Mouse (Mus musculus) cerebellum, postnatal 14 days (tissue): ENCODE results near the gene Wasf1.
A peak's percentile ranks its signal among the peaks of the same experiment; 100 is the strongest.

ENCODE experiments used
- DNase-seq, 2 experiments: peaks; one replicate each; pipeline ENCODE4 v3.0.0; 2021; ENCODE audit warnings: mixed read lengths in 2 of 2

The Wasf1 gene

GRCm38 (mm10) chr10:40882831-40883643, at the start of gene Wasf1, which contains the start of gene Cdc40:
TSS of gene Wasf1 (plus strand) at chr10:40883475.
TSS of gene Cdc40 (minus strand) at chr10:40883311.
- peak; percentile 99 for DNase-seq

GRCm38 (mm10) chr10:40840086-40840485, 43.2 kb upstream of the Wasf1 start:
- DNase-seq = no peak

GRCm38 (mm10) chr10:40843841-40844240, 39.4 kb upstream of the Wasf1 start:
- DNase-seq = no peak

GRCm38 (mm10) chr10:40844546-40844945, 38.7 kb upstream of the Wasf1 start:
- no peak for DNase-seq

- peak; percentile 76 to 78 for DNase-seq
Observed at GRCm38 (mm10) chr10:40845626-40846025, 37.6 kb upstream of the Wasf1 start.

- peak; percentile 80 to 86 for DNase-seq
Observed at GRCm38 (mm10) chr10:40847176-40847874, 36.0 kb upstream of the Wasf1 start.

- DNase-seq = no peak
Observed at GRCm38 (mm10) chr10:40850644-40851043, 32.6 kb upstream of the Wasf1 start.

GRCm38 (mm10) chr10:40851138-40851537, 32.1 kb upstream of the Wasf1 start:
- no peak for DNase-seq

GRCm38 (mm10) chr10:40855616-40856015, 27.7 kb upstream of the Wasf1 start:
- peak in 1 of 2 experiments; percentile 37 for DNase-seq

GRCm38 (mm10) chr10:40856703-40857102, 26.6 kb upstream of the Wasf1 start:
- peak; percentile 39 to 57 for DNase-seq

- peak; percentile 94 to 95 for DNase-seq
Observed at GRCm38 (mm10) chr10:40857599-40857998, 25.7 kb upstream of the Wasf1 start.

GRCm38 (mm10) chr10:40868081-40868480, 15.2 kb upstream of the Wasf1 start:
- DNase-seq = peak in 1 of 2 experiments; percentile 34

GRCm38 (mm10) chr10:40871301-40871700, 12.0 kb upstream of the Wasf1 start:
- DNase-seq = no peak

- peak; percentile 77 to 82 for DNase-seq
Observed at GRCm38 (mm10) chr10:40872052-40872451, 11.2 kb upstream of the Wasf1 start.

GRCm38 (mm10) chr10:40878246-40878645, 5.0 kb upstream of the Wasf1 start:
- no peak for DNase-seq

- DNase-seq = no peak
Observed at GRCm38 (mm10) chr10:40879969-40880368, 3.3 kb upstream of the Wasf1 start.

- no peak for DNase-seq
Observed at GRCm38 (mm10) chr10:40881236-40881635, 2.0 kb upstream of the Wasf1 start.

- DNase-seq = no peak
Observed at GRCm38 (mm10) chr10:40882333-40882732, 942 bp upstream of the Wasf1 start.

- no peak for DNase-seq
Observed at GRCm38 (mm10) chr10:40883644-40884278, 486 bp downstream of the Wasf1 start.

- DNase-seq = peak; percentile 65 to 74
Observed at GRCm38 (mm10) chr10:40884279-40884806, 1.1 kb downstream of the Wasf1 start.

- DNase-seq = no peak
Observed at GRCm38 (mm10) chr10:40885432-40885831, 2.2 kb downstream of the Wasf1 start.

GRCm38 (mm10) chr10:40887316-40887715, 4.0 kb downstream of the Wasf1 start:
- peak in 1 of 2 experiments; percentile 53 for DNase-seq

GRCm38 (mm10) chr10:40889146-40889545, 5.9 kb downstream of the Wasf1 start:
- DNase-seq = no peak
